Mouse (Mus musculus) neural tube, embryonic 15.5 days (tissue): Measurements from ENCODE around the gene Ralbp1. TPM values are rescaled to one million over a fixed set of nuclear protein-coding genes. Genes with fewer than 3 reads are reported as not detected.

Experiments
- ATAC-seq: fragments of 200-750 bp; cut with Nextera tagmentation; 2 replicates; pipeline ENCODE4 v1.8.0; 2017; ENCODE audit warnings: mild to moderate bottlenecking, moderate TSS enrichment, moderate library complexity; ENCODE audit not compliant: low FRiP score
- H3K27ac ChIP-seq: fragments of 300-500 bp; sonication (generic); replicated peaks from 2 replicates; pipeline ENCODE4 v1.5.1; 2015; ENCODE audit warnings: mild to moderate bottlenecking, inconsistent platforms
- H3K27me3 ChIP-seq: fragments of 300-500 bp; sonication (generic); replicated peaks from 2 replicates; pipeline ENCODE4 v1.6.1; 2015; ENCODE audit warnings: inconsistent platforms
- H3K36me3 ChIP-seq: fragments of 300-500 bp; sonication (generic); 2 replicates; pipeline ENCODE4 v1.6.1; 2015; ENCODE audit warnings: inconsistent platforms
- H3K4me1 ChIP-seq: fragments of 300-500 bp; sonication (generic); 2 replicates; pipeline ENCODE4 v1.6.1; 2015; ENCODE audit warnings: inconsistent platforms
- H3K4me2 ChIP-seq: fragments of 300-500 bp; sonication (generic); 2 replicates; pipeline ENCODE4 v1.6.1; 2015; ENCODE audit warnings: inconsistent platforms, mild to moderate bottlenecking, moderate library complexity
- H3K4me3 ChIP-seq: fragments of 300-500 bp; sonication (generic); replicated peaks from 2 replicates; pipeline ENCODE4 v1.5.1; 2015; ENCODE audit warnings: mild to moderate bottlenecking, inconsistent platforms
- H3K9ac ChIP-seq: fragments of 300-500 bp; sonication (generic); replicated peaks from 2 replicates; pipeline ENCODE4 v1.6.1; 2015; ENCODE audit warnings: mild to moderate bottlenecking, inconsistent platforms
- H3K9me3 ChIP-seq: fragments of 300-500 bp; sonication (generic); replicated peaks from 2 replicates; pipeline ENCODE4 v1.6.1; 2016; ENCODE audit warnings: inconsistent platforms
- WGBS: fragments of 180-500 bp; shearing (Covaris S2); methylation state at CpG from one replicate; pipeline ENCODE4 v1.1.7; 2015; ENCODE audit warnings: mixed read lengths; 5-methylcytosine and 5-hydroxymethylcytosine counted together
- polyA plus RNA-seq: library from polyadenylated mRNA; unstranded; fragments of >200 nt; fragmentation: Nextera tagmentation; extraction: Ambion mirVana; gene quantifications from 2 replicates; pipeline ENCODE4 v1.2.1, GENCODE M21; 2015

Ralbp1 gene
- polyA plus RNA-seq, 1 experiment from 2014 or later, result 58.7 TPM

- H3K4me2 ChIP-seq, result no peak overlapping the region
- WGBS, result 44% methylated on average over 6 of the region's 6 CpGs
- H3K27me3 ChIP-seq, result no peaks in the 10 kb centered on the region
- ATAC-seq, result no peak
- no peaks in the 10 kb centered on the region for H3K36me3 ChIP-seq
- no peak overlapping the region for H3K4me3 ChIP-seq
- H3K9me3 ChIP-seq, result no peaks in the 10 kb centered on the region
- no peak overlapping the region for H3K9ac ChIP-seq
- peaks cover 5% of the 10 kb centered on the region; the same call in 1 of the 2 replicates for H3K4me1 ChIP-seq
- H3K27ac ChIP-seq, result no peak overlapping the region
Measured at GRCm38 (mm10) chr17:65914083-65914482, 28.5 kb upstream of the Ralbp1 start.

DNA sequence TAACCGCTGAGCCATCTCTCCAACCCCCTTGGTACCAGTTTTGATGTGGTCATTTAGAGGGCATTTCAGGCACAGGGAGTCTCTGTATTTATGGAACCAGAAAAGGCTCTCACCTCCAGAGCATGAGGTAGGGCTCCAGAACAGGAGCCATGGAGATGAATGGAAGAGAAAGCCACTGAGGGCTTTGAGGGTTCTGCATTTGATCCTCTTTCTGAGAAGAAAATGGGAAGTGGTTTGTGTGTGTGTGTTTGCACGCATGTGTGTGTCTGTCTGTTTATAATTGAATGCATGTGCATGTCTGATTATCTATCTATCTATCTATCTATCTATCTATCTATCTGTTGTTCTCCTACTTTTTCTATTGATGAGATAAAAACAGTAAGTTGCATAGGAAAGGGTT lies 26.6 kb upstream of the Ralbp1 start:
- Histone ChIP-seq H3K4me2 (no peak overlapping the region), H3K36me3 (no peaks in the 10 kb centered on the region), H3K9me3 (no peaks in the 10 kb centered on the region), H3K27ac (no peak overlapping the region), H3K27me3 (no peaks in the 10 kb centered on the region), H3K4me1 (peaks cover 5% of the 10 kb centered on the region; the same call in 1 of the 2 replicates), H3K4me3 (no peak overlapping the region), H3K9ac (no peak overlapping the region)
- 90% methylated on average over 2 of the region's 2 CpGs for WGBS
- no peak for ATAC-seq

- no peak overlapping the region for H3K4me2 ChIP-seq
- H3K4me3 ChIP-seq, result no peak overlapping the region
- H3K9me3 ChIP-seq, result no peaks in the 10 kb centered on the region
- H3K27me3 ChIP-seq, result no peaks in the 10 kb centered on the region
- no peaks in the 10 kb centered on the region for H3K36me3 ChIP-seq
- no peak for ATAC-seq
- peaks cover 9% of the 10 kb centered on the region for H3K4me1 ChIP-seq
- 79% methylated on average over 15 of the region's 15 CpGs for WGBS
- H3K27ac ChIP-seq, result no peak overlapping the region
- no peak overlapping the region for H3K9ac ChIP-seq
Measured at GRCm38 (mm10) chr17:65911285-65912069, 25.9 kb upstream of the Ralbp1 start.

GRCm38 (mm10) chr17:65908270-65908669 lies 22.7 kb upstream of the Ralbp1 start:
- no peak for ATAC-seq
- Histone ChIP-seq H3K9ac (no peak overlapping the region), H3K27ac (no peak overlapping the region), H3K4me2 (no peak overlapping the region), H3K4me1 (peaks cover 4% of the 10 kb centered on the region; the same call in 1 of the 2 replicates), H3K27me3 (no peaks in the 10 kb centered on the region), H3K9me3 (no peaks in the 10 kb centered on the region), H3K36me3 (no peaks in the 10 kb centered on the region), H3K4me3 (no peak overlapping the region)

DNA sequence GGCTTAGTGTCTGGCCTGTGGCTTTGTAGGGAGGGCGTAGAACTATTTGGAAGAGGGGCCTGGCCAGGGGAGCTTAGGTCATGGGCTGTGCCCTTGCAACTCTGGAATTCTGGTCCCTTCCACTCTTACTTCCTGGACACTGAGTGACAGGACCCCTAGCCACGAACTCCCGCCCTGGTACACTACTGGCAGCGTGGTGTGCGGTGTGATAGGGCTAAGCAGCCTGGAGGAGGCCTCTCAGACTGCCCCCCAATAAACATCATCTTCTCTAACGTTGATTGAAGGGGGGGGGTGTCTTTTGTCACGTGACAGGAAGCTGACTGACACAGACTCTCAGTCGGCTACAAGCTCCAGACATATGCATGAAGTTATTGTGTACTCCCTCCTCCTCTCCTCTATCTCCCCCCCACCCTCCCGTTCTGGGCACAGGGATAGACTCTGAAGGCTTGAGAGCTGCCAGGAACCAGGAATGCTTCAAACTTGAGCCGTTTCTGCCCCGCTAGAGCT lies 21.4 kb upstream of the Ralbp1 start:
- H3K4me3 ChIP-seq, result no peak overlapping the region
- no peaks in the 10 kb centered on the region for H3K36me3 ChIP-seq
- no peak overlapping the region; the same call in 1 of the 2 replicates for H3K4me2 ChIP-seq
- no peaks in the 10 kb centered on the region for H3K27me3 ChIP-seq
- no peak overlapping the region for H3K27ac ChIP-seq
- ATAC-seq, result no peak
- peaks cover 4% of the 10 kb centered on the region; the same call in 1 of the 2 replicates for H3K4me1 ChIP-seq
- no peak overlapping the region for H3K9ac ChIP-seq
- H3K9me3 ChIP-seq, result no peaks in the 10 kb centered on the region
- WGBS, result 67% methylated on average over 11 of the region's 11 CpGs

GRCm38 (mm10) chr17:65906313-65906894 lies 20.8 kb upstream of the Ralbp1 start:
- no peak for ATAC-seq
- H3K4me3 ChIP-seq, result no peak overlapping the region

GRCm38 (mm10) chr17:65905241-65905640 lies 19.6 kb upstream of the Ralbp1 start:
- Histone ChIP-seq H3K4me1 (peaks cover 4% of the 10 kb centered on the region; the same call in 1 of the 2 replicates), H3K4me2 (no peak overlapping the region), H3K9ac (no peak overlapping the region), H3K36me3 (no peaks in the 10 kb centered on the region), H3K9me3 (no peaks in the 10 kb centered on the region), H3K27me3 (no peaks in the 10 kb centered on the region), H3K4me3 (no peak overlapping the region), H3K27ac (no peak overlapping the region)
- no peak for ATAC-seq
- 85% methylated on average over 14 of the region's 14 CpGs for WGBS

More at GRCm38 (mm10) chr17:65906313-65906894, 20.8 kb upstream of the Ralbp1 start:
- H3K36me3 ChIP-seq, result no peaks in the 10 kb centered on the region
- no peak overlapping the region for H3K27ac ChIP-seq
- H3K4me2 ChIP-seq, result no peak overlapping the region; the same call in 1 of the 2 replicates
- H3K9ac ChIP-seq, result no peak overlapping the region
- no peaks in the 10 kb centered on the region for H3K9me3 ChIP-seq
- H3K27me3 ChIP-seq, result no peaks in the 10 kb centered on the region
- peaks cover 4% of the 10 kb centered on the region; the same call in 1 of the 2 replicates for H3K4me1 ChIP-seq
- 42% methylated on average over 10 of the region's 12 CpGs for WGBS

GRCm38 (mm10) chr17:65903826-65904225 lies 18.2 kb upstream of the Ralbp1 start:
- Histone ChIP-seq H3K36me3 (no peaks in the 10 kb centered on the region), H3K9ac (no peak overlapping the region), H3K4me2 (no peak overlapping the region), H3K27ac (no peak overlapping the region), H3K4me1 (peaks cover 4% of the 10 kb centered on the region; the same call in 1 of the 2 replicates), H3K9me3 (no peaks in the 10 kb centered on the region), H3K4me3 (no peak overlapping the region), H3K27me3 (no peaks in the 10 kb centered on the region)
- WGBS, result 95% methylated on average over 8 of the region's 8 CpGs
- ATAC-seq, result no peak

- Histone ChIP-seq H3K9me3 (no peaks in the 10 kb centered on the region), H3K4me2 (no peak overlapping the region), H3K4me3 (no peak overlapping the region), H3K4me1 (peaks cover 4% of the 10 kb centered on the region; the same call in 1 of the 2 replicates), H3K27ac (no peak overlapping the region), H3K36me3 (no peaks in the 10 kb centered on the region), H3K27me3 (no peaks in the 10 kb centered on the region), H3K9ac (no peak overlapping the region)
- 95% methylated on average over 1 of the region's 1 CpGs for WGBS
- ATAC-seq, result no peak
Measured at GRCm38 (mm10) chr17:65903011-65903410, 17.4 kb upstream of the Ralbp1 start.

DNA sequence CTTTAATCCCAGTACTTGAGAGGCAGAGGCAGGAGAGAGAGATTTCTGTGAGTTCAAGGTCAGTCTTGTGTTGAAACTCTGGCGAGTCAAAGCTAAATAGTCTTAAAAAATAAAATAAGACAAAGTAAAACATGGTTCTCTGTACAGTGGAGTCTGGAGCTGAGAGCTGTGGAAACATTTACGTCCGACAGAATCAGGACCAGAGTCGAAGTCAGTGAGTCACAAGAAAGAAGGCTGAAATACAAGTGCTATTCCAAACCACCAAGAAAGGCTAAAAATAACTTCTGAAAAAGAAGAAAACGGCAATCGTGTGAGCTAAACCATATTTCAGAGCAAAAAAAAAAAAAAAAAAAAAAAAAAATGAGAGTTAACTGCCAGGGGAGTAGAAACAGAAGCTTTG lies 16.7 kb upstream of the Ralbp1 start:
- Histone ChIP-seq H3K27me3 (no peaks in the 10 kb centered on the region), H3K36me3 (no peaks in the 10 kb centered on the region), H3K9ac (no peak overlapping the region), H3K4me2 (no peak overlapping the region), H3K9me3 (no peaks in the 10 kb centered on the region), H3K4me1 (peaks cover 4% of the 10 kb centered on the region; the same call in 1 of the 2 replicates), H3K4me3 (no peak overlapping the region), H3K27ac (no peak overlapping the region)
- no peak for ATAC-seq
- WGBS, result 90% methylated on average over 6 of the region's 6 CpGs

DNA sequence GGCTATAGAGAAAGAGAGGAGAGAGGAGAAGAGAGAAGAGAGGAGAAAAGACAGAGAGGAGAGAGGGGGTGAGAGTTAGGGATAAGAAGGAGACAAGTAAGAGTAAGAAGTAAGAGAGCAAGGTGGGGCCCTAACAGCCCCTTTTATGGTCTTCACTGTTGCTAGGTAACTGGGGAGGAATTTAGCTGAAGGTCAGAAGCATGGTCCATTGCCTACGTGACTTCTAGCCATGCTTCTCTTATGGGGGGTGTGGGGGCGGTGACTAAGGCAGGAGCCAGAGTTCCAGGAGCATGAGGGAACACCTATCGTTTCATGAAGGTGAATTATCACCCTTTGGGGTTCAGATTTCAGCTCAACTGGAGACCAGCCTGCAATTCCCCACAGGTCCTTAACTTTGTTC lies 10.4 kb upstream of the Ralbp1 start:
- H3K4me3 ChIP-seq, result no peak overlapping the region
- no peaks in the 10 kb centered on the region for H3K4me1 ChIP-seq
- no peak overlapping the region for H3K9ac ChIP-seq
- H3K27me3 ChIP-seq, result no peaks in the 10 kb centered on the region
- H3K9me3 ChIP-seq, result no peaks in the 10 kb centered on the region
- no peak overlapping the region for H3K4me2 ChIP-seq
- 59% methylated on average over 3 of the region's 3 CpGs for WGBS
- H3K36me3 ChIP-seq, result no peaks in the 10 kb centered on the region
- no peak overlapping the region for H3K27ac ChIP-seq
- ATAC-seq, result no peak

DNA sequence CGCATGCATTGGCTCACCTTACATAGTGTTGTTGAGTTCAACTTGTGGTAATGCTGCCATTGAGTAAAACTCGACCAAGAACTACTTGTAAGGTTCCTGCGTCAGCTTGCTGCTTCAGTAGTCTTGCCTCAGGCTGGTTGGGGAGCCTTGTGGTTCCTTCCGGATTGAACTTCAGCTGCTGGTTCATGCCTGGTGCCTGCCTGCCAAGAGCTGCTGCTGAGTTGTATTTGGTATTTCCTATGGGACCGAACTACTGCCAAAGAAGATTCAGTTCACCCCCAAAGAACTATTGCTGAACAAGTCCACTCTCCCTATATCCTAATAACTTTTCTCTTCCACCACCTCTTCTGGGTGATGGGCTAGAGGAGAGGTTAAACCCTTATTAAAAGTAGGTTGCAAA lies 3.9 kb upstream of the Ralbp1 start:
- H3K36me3 ChIP-seq, result no peaks in the 10 kb centered on the region
- ATAC-seq, result no peak
- WGBS, result 83% methylated on average over 5 of the region's 5 CpGs

More for the DNA sequence above, 3.9 kb upstream of the Ralbp1 start:
- Histone ChIP-seq H3K4me3 (no peak overlapping the region), H3K4me2 (no peak overlapping the region), H3K4me1 (peaks cover 10% of the 10 kb centered on the region), H3K9ac (no peak overlapping the region), H3K9me3 (no peaks in the 10 kb centered on the region), H3K27ac (no peak overlapping the region), H3K27me3 (no peaks in the 10 kb centered on the region)
